Mouse (Mus musculus) heart, embryonic 16.5 days (tissue): ENCODE results near the gene Tet3. TPM values are rescaled to one million over a fixed set of nuclear protein-coding genes. Genes with fewer than 3 reads are reported as not detected.

Experiments used
- ATAC-seq: fragments of 200-750 bp; cut with Nextera tagmentation; replicated peaks from 2 replicates; pipeline ENCODE4 v1.8.0; 2017; ENCODE audit warnings: moderate number of reproducible peaks; ENCODE audit not compliant: insufficient read depth, low FRiP score; ENCODE audit errors: extremely low read depth
- H3K27ac ChIP-seq: fragments of 300-500 bp; sonication (generic); 2 replicates; pipeline ENCODE4 v1.5.1; 2014; ENCODE audit warnings: mild to moderate bottlenecking, low read length, control low read depth, moderate library complexity
- H3K27me3 ChIP-seq: fragments of 300-500 bp; sonication (generic); 2 replicates; pipeline ENCODE4 v1.6.1; 2014; ENCODE audit warnings: low read length, mixed read lengths; ENCODE audit not compliant: control insufficient read depth, insufficient read depth
- H3K36me3 ChIP-seq: fragments of 300-500 bp; sonication (generic); 2 replicates; pipeline ENCODE4 v1.6.1; 2014; ENCODE audit not compliant: control insufficient read depth, insufficient read depth
- H3K4me1 ChIP-seq: fragments of 300-500 bp; sonication (generic); 2 replicates; pipeline ENCODE4 v1.6.1; 2014; ENCODE audit warnings: low read length, mixed read lengths; ENCODE audit not compliant: control insufficient read depth, insufficient read depth
- H3K4me2 ChIP-seq: fragments of 300-500 bp; sonication (generic); 2 replicates; pipeline ENCODE4 v1.6.1; 2014; ENCODE audit warnings: low read depth, mild to moderate bottlenecking, control low read depth, low read length
- H3K4me3 ChIP-seq: fragments of 300-500 bp; sonication (generic); 2 replicates; pipeline ENCODE4 v1.5.1; 2014; ENCODE audit warnings: mild to moderate bottlenecking, control low read depth, low read length
- H3K9ac ChIP-seq: fragments of 300-500 bp; sonication (generic); 2 replicates; pipeline ENCODE4 v1.6.1; 2014; ENCODE audit warnings: low read length, control low read depth
- H3K9me3 ChIP-seq: fragments of 300-500 bp; sonication (generic); replicated peaks from 2 replicates; pipeline ENCODE4 v1.6.1; 2016; ENCODE audit warnings: low read length; ENCODE audit not compliant: control insufficient read depth
- WGBS: fragments of 180-500 bp; shearing (Covaris S2); extraction: QIAGEN DNeasy Blood & Tissue Kit; methylation state at CpG from one replicate; pipeline ENCODE4 v1.1.7; 2014; 5-methylcytosine and 5-hydroxymethylcytosine counted together
- polyA plus RNA-seq: library from polyadenylated mRNA; unstranded; fragments of >200 nt; fragmentation: Nextera tagmentation; extraction: Ambion mirVana; gene quantifications from 2 replicates; pipeline ENCODE4 v1.2.1, GENCODE M21; 2015

Gene Tet3
- polyA plus RNA-seq, 1 experiment from 2014 or later, result 29.0 TPM

DNA sequence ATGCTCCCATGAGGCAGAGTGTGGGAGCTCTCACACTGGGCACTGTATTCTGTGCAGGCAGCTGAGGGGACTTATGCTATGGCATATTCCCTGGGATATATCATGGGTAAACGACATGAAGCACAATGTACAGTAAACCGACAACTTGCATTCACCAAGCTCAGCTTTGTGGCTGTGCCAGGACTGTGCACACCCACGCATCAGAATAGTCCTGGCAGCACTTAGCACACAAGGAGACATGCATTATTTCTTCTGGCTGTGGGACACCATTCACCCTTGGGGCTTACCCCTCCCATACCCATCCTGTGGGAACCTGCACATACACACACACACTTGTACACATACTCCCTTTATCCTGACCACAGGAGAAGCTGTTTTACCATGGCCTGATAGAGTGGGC is 20.3 kb downstream of the Tet3 start:
- H3K4me2 ChIP-seq, result no peak overlapping the region
- H3K36me3 ChIP-seq, result no peaks in the 10 kb centered on the region; the same call in 1 of the 2 replicates
- no peak overlapping the region for H3K9ac ChIP-seq
- H3K27me3 ChIP-seq, result no peaks in the 10 kb centered on the region
- ATAC-seq, result no peak
- H3K4me3 ChIP-seq, result no peak overlapping the region
- WGBS, result 60% methylated on average over 3 of the region's 3 CpGs
- peaks cover 59% of the 10 kb centered on the region for H3K4me1 ChIP-seq
- H3K9me3 ChIP-seq, result no peaks in the 10 kb centered on the region
- no peak overlapping the region for H3K27ac ChIP-seq

DNA sequence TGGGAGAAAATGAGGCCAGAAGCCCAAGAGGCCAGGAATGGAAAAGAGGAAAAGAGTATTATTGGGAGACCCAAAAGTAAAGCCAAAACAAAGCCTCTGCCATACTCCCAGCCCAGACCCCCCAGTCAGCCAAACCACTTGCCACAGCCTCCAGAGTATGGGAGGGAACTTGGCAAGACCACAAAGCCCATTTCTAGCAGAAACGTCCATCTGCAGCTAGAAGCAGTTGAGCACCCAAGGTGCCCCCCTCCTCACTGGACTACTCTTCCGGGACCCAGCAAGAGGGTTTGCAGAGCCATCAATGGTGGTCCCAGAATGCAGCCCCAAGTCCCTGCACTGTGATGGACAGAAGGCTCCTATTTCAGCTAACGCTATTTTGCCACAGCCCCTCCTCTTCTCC is 21.1 kb downstream of the Tet3 start:
- Histone ChIP-seq H3K4me3 (no peak overlapping the region), H3K4me2 (no peak overlapping the region), H3K9ac (no peak overlapping the region), H3K4me1 (peaks cover 53% of the 10 kb centered on the region), H3K27ac (no peak overlapping the region), H3K36me3 (no peaks in the 10 kb centered on the region; the same call in 1 of the 2 replicates), H3K27me3 (no peaks in the 10 kb centered on the region), H3K9me3 (no peaks in the 10 kb centered on the region)
- WGBS, result 55% methylated on average over 3 of the region's 3 CpGs
- no peak for ATAC-seq

- WGBS, result 84% methylated on average over 3 of the region's 3 CpGs
- Histone ChIP-seq H3K9me3 (no peaks in the 10 kb centered on the region), H3K36me3 (no peaks in the 10 kb centered on the region; the same call in 1 of the 2 replicates), H3K9ac (no peak overlapping the region), H3K4me1 (peaks cover 47% of the 10 kb centered on the region), H3K27me3 (no peaks in the 10 kb centered on the region), H3K4me2 (no peak overlapping the region), H3K4me3 (no peak overlapping the region), H3K27ac (no peak overlapping the region)
- no peak for ATAC-seq
Measured at GRCm38 (mm10) chr6:83437225-83437624, 21.7 kb downstream of the Tet3 start.

DNA sequence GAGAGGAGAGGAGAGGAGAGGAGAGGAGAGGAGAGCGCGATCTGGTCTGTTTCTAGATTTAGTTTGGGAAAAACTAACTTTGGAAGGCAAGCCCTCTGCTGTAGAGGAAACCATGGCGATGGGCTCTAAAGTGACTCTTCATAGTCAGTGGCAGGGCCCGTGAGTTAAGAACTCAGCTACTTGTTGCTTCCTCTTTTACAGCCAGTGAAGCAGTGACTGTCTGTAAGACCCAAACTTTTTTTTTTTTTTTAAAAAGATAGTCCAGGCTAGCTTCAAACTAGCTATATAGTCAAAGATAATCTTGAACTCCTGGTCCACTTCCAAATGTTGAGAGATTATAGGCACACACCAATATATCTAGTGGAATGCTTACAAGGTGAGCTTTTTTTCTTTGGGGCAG is 22.3 kb downstream of the Tet3 start:
- ATAC-seq, result no peak
- Histone ChIP-seq H3K27ac (no peak overlapping the region), H3K9ac (no peak overlapping the region), H3K4me2 (no peak overlapping the region), H3K9me3 (no peaks in the 10 kb centered on the region), H3K36me3 (no peaks in the 10 kb centered on the region; the same call in 1 of the 2 replicates), H3K4me3 (no peak overlapping the region), H3K4me1 (peaks cover 42% of the 10 kb centered on the region), H3K27me3 (no peaks in the 10 kb centered on the region)
- WGBS, result 72% methylated on average over 4 of the region's 4 CpGs

GRCm38 (mm10) chr6:83435174-83435573 is 23.7 kb downstream of the Tet3 start:
- H3K27ac ChIP-seq, result no peak overlapping the region
- H3K36me3 ChIP-seq, result no peaks in the 10 kb centered on the region; the same call in 1 of the 2 replicates
- no peaks in the 10 kb centered on the region for H3K9me3 ChIP-seq
- H3K27me3 ChIP-seq, result no peaks in the 10 kb centered on the region
- H3K4me3 ChIP-seq, result no peak overlapping the region
- WGBS, result 57% methylated on average over 5 of the region's 5 CpGs
- H3K9ac ChIP-seq, result no peak overlapping the region
- no peak for ATAC-seq
- no peak overlapping the region for H3K4me2 ChIP-seq
- H3K4me1 ChIP-seq, result peaks cover 37% of the 10 kb centered on the region

DNA sequence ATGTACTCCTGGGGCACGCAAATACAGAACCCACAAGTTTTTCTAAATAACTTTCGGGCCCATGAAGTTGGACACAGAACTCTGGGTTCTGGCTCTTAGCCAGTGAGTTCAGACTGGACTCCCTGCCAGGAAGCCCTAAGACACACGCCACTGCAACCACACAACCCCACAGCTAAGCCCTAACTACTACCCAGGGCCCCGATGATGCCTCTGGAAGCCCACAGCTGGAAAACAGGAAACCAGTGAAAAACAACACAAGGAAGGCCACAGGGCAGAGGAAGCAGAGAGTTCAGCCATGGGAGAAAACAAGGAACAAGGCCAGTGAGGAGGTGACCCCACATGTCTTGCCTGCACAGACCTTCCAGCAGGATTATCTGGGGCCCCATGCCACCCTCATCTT is 25.3 kb downstream of the Tet3 start:
- no peak overlapping the region for H3K9ac ChIP-seq
- WGBS, result 72% methylated on average over 4 of the region's 4 CpGs
- H3K9me3 ChIP-seq, result no peaks in the 10 kb centered on the region
- peaks cover 25% of the 10 kb centered on the region for H3K4me1 ChIP-seq
- no peak overlapping the region for H3K27ac ChIP-seq
- H3K36me3 ChIP-seq, result no peaks in the 10 kb centered on the region; the same call in 1 of the 2 replicates
- H3K4me2 ChIP-seq, result no peak overlapping the region
- no peak for ATAC-seq
- H3K4me3 ChIP-seq, result no peak overlapping the region
- H3K27me3 ChIP-seq, result no peaks in the 10 kb centered on the region

- WGBS, result 81% methylated on average over 7 of the region's 7 CpGs
- no peak overlapping the region for H3K27ac ChIP-seq
- no peaks in the 10 kb centered on the region for H3K27me3 ChIP-seq
- H3K4me3 ChIP-seq, result no peak overlapping the region
- H3K36me3 ChIP-seq, result no peaks in the 10 kb centered on the region; the same call in 1 of the 2 replicates
- no peak for ATAC-seq
- no peaks in the 10 kb centered on the region for H3K9me3 ChIP-seq
- H3K4me2 ChIP-seq, result no peak overlapping the region
- H3K9ac ChIP-seq, result no peak overlapping the region
- peaks cover 25% of the 10 kb centered on the region for H3K4me1 ChIP-seq
Measured at GRCm38 (mm10) chr6:83432966-83433365, 25.9 kb downstream of the Tet3 start.

- Histone ChIP-seq H3K9ac (no peak overlapping the region; the same call in 1 of the 2 replicates), H3K4me3 (no peak overlapping the region)
- ATAC-seq, result peak; percentile 23
Measured at GRCm38 (mm10) chr6:83427968-83428731, 30.7 kb downstream of the Tet3 start.

GRCm38 (mm10) chr6:83427512-83427911 is 31.4 kb downstream of the Tet3 start:
- ATAC-seq, result 0 out of 2 replicates have a peak, but pooled peaks have one; percentile 12
- H3K4me2 ChIP-seq, result no peak overlapping the region; the same call in 1 of the 2 replicates
- 50% methylated on average over 6 of the region's 6 CpGs for WGBS

More at GRCm38 (mm10) chr6:83427968-83428731, 30.7 kb downstream of the Tet3 start:
- Histone ChIP-seq H3K36me3 (no peaks in the 10 kb centered on the region), H3K4me1 (peaks cover 30% of the 10 kb centered on the region), H3K9me3 (no peaks in the 10 kb centered on the region), H3K27ac (peak overlapping the region; percentile 37), H3K4me2 (no peak overlapping the region), H3K27me3 (no peaks in the 10 kb centered on the region)
- 27% methylated on average over 5 of the region's 5 CpGs for WGBS

More at GRCm38 (mm10) chr6:83427512-83427911, 31.4 kb downstream of the Tet3 start:
- Histone ChIP-seq H3K27ac (peak overlapping the region; percentile 37), H3K9ac (peak overlapping the region; percentile 41; the same call in 1 of the 2 replicates), H3K9me3 (no peaks in the 10 kb centered on the region), H3K36me3 (no peaks in the 10 kb centered on the region), H3K27me3 (no peaks in the 10 kb centered on the region), H3K4me3 (no peak overlapping the region), H3K4me1 (peaks cover 35% of the 10 kb centered on the region)
